In genomic region chr12:73565620-73565969, GRCm38 (mm10) we compare ENCODE assay signal across 9 mouse cellular contexts. TPM values are rescaled to one million over a fixed set of nuclear protein-coding genes. Genes with fewer than 3 reads are reported as not detected.
DNase-seq lines count a peak whose midpoint lies in the region; ATAC-seq and TF ChIP-seq lines count a peak whose summit lies in the region.
"Had no signal": no experiment of that assay in that cellular context is flagged by ENCODE, and none has a peak within 500 bp of the region (broad histone marks: within the 10 kb centered on the region; RNA-seq: fewer than 3 reads in every experiment).

No protein-coding gene starts in this region.

- no peak overlapping the region for H3K9ac ChIP-seq in limb, embryonic 15.5 days
- no peak overlapping the region for H3K9ac ChIP-seq in stomach, postnatal 0 days (ENCODE audit: low read length)

- intact Hi-C loops in gastrocnemius, adult 2 months (cut with DNase I): loop anchor here (2.0 kb wide), 1 partner anchor 127 kb away; no protein-coding TSS in a partner anchor
- intact Hi-C loops in gastrocnemius, postnatal 14 days (cut with DNase I; ENCODE audit: low total_unique reads): loop anchor here (2.0 to 10.0 kb wide), 2 partner anchors 127 to 449 kb away; no protein-coding TSS in a partner anchor

- H3K9me3 ChIP-seq in limb, embryonic 15.5 days: no peaks in the 10 kb centered on the region
- H3K9me3 ChIP-seq in stomach, postnatal 0 days (ENCODE audit: control insufficient read depth, low read length): no peaks in the 10 kb centered on the region

- H3K27ac ChIP-seq in gastrocnemius, adult 2 months: no peak overlapping the region
- H3K27ac ChIP-seq in limb, embryonic 15.5 days: no peak overlapping the region
- H3K27ac ChIP-seq in stomach, postnatal 0 days (replicated peaks): no peak overlapping the region

- H3K4me3 ChIP-seq in gastrocnemius, adult 2 months: peak overlapping the region; percentile 65
- H3K4me3 ChIP-seq in limb, embryonic 15.5 days: peak overlapping the region; percentile 30
- H3K4me3 ChIP-seq in stomach, postnatal 0 days (ENCODE audit: low read depth, low read length): 0 out of 2 replicates have a peak overlapping the region, but pooled peaks have one; percentile 35

- 70% methylated on average over 11 of the region's 11 CpGs for WGBS in limb, embryonic 15.5 days
- 72% methylated on average over 11 of the region's 11 CpGs for WGBS in stomach, postnatal 0 days

- H3K4me2 ChIP-seq in limb, embryonic 15.5 days: peak overlapping the region; percentile 44
- peak overlapping the region; percentile 53 for H3K4me2 ChIP-seq in stomach, postnatal 0 days (replicated peaks; ENCODE audit: low read depth)

- ATAC-seq in limb, embryonic 15.5 days (ENCODE audit: insufficient number of reproducible peaks, low FRiP score, low TSS enrichment, low read depth): no peak
- no peak for ATAC-seq in stomach, postnatal 0 days (ENCODE audit: low FRiP score, low TSS enrichment)

- H3K27me3 ChIP-seq in limb, embryonic 15.5 days: 0 out of 2 replicates have a peak, but pooled peaks cover 7% of the 10 kb centered on the region
- no peaks in the 10 kb centered on the region for H3K27me3 ChIP-seq in stomach, postnatal 0 days (ENCODE audit: control insufficient read depth, insufficient read depth, low read length)

- H3K36me3 ChIP-seq in limb, embryonic 15.5 days: no peaks in the 10 kb centered on the region
- no peaks in the 10 kb centered on the region for H3K36me3 ChIP-seq in stomach, postnatal 0 days (ENCODE audit: control insufficient read depth, insufficient read depth, low read length)

- DNase-seq in gastrocnemius, adult 2 months: no peak
- no peak for DNase-seq in gastrocnemius, postnatal 14 days
- peak; percentile 57 for DNase-seq in retina, postnatal 1 day
- no peak for DNase-seq in retina, embryonic 14.5 days (ENCODE audit: low spot score)
- DNase-seq in stomach, postnatal 0 days (ENCODE audit: low spot score): no peak
- no peak for DNase-seq in cerebellum, postnatal 36 days
- DNase-seq in embryo, embryonic 10.5 days (ENCODE audit: low spot score): no peak
- DNase-seq: right cerebral cortex, adult 18-20 months had no signal

- H3K4me1 ChIP-seq in limb, embryonic 15.5 days: peaks cover 8% of the 10 kb centered on the region; the same call in 1 of the 2 replicates
- H3K4me1 ChIP-seq in stomach, postnatal 0 days (replicated peaks; ENCODE audit: control insufficient read depth, insufficient read depth): no peaks in the 10 kb centered on the region

- no peak for TF ChIP-seq CTCF in gastrocnemius, adult 2 months (IDR thresholded peaks at IDR 0.05)
- TF ChIP-seq CTCF in stomach, postnatal 0 days (IDR thresholded peaks at IDR 0.05; ENCODE audit: low read depth): no peak

- no peak for TF ChIP-seq EP300 in stomach, postnatal 0 days (optimal IDR thresholded peaks at IDR 0.05)

RNA-seq across cellular contexts. Expression of gene Prkch, which starts 19.0 kb away (rescaled TPM):
- total RNA-seq in gastrocnemius, adult 2 months (2021): 1 to 10 TPM; 5.5 to 7.6 TPM
- total RNA-seq in gastrocnemius, postnatal 14 days (2021): 10 to 100 TPM in 1 of 2 experiments, 1 to 10 TPM in 1; 9.0 to 12.5 TPM
- 17.3 and 18.2 TPM in 2 replicates for polyA plus RNA-seq in limb, embryonic 15.5 days (2015; fragmentation: Nextera tagmentation; extraction: Ambion mirVana)
- 22.3 and 24.8 TPM in 2 replicates for polyA plus RNA-seq in stomach, postnatal 0 days (2015; fragmentation: Nextera tagmentation; extraction: Ambion mirVana)

RNA-seq across cellular contexts. Expression of gene Tmem30b, which starts 19.4 kb away (rescaled TPM):
- under 1 TPM; 0.26 to 0.50 TPM for total RNA-seq in gastrocnemius, adult 2 months (2021)
- total RNA-seq in gastrocnemius, postnatal 14 days (2021): under 1 TPM; 0.80 to 0.96 TPM
- 16.8 and 19.1 TPM in 2 replicates for polyA plus RNA-seq in limb, embryonic 15.5 days (2015; fragmentation: Nextera tagmentation; extraction: Ambion mirVana)
- polyA plus RNA-seq in stomach, postnatal 0 days (2015; fragmentation: Nextera tagmentation; extraction: Ambion mirVana): 78.3 and 83.9 TPM in 2 replicates
